Mouse (Mus musculus): ENCODE measurements around the gene Tcte1.

Gene Tcte1

DNA sequence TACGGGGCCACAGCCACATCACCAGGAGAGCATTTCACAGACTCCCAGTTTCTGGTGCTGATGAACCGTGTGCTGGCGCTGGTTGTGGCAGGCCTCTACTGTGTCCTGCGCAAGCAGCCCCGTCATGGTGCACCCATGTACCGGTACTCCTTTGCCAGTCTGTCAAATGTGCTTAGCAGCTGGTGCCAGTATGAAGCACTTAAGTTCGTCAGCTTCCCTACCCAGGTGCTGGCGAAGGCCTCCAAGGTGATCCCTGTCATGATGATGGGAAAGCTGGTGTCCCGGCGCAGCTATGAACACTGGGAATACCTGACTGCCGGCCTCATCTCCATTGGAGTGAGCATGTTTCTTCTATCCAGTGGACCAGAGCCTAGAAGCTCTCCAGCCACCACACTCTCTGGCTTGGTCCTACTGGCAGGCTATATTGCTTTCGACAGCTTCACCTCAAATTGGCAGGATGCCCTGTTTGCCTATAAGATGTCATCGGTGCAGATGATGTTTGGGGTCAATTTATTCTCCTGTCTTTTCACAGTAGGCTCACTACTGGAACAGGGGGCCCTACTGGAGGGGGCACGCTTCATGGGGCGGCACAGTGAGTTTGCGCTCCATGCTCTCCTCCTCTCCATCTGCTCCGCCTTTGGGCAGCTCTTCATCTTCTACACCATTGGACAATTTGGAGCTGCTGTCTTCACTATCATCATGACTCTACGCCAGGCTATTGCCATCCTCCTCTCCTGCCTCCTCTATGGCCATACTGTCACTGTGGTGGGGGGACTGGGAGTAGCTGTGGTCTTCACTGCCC is 43.3 kb downstream of the Tcte1 start:
- no peak for DNase-seq

DNA sequence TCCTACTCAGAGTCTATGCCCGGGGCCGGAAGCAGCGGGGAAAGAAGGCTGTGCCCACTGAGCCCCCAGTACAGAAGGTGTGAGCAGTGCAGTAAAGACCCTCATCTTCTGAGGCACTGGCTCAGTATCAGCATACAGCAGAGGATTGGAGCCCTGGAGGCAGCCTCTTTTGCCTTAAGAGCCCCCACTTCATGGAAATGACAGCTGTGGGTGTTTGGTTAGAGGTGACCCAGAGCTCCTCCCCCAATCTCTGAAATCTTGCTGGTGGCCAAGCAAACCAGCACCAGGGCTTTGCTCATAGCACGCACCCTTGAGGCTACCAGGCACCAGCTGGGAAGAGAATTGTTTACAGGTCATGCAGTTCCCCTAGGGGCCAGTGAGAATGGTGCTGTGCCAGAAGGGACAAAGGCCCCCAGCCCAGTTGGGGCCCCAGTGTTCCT is 43.9 kb downstream of the Tcte1 start:
- DNase-seq, result no peak

- no peak for DNase-seq
Observed at GRCm38 (mm10) chr17:45568990-45569389, 45.8 kb downstream of the Tcte1 start.

- DNase-seq, result no peak
Observed at GRCm38 (mm10) chr17:45569999-45570398, 46.8 kb downstream of the Tcte1 start.

- peak; percentile 76 for DNase-seq
Observed at GRCm38 (mm10) chr17:45572103-45573086, 49.2 kb downstream of the Tcte1 start.

DNA sequence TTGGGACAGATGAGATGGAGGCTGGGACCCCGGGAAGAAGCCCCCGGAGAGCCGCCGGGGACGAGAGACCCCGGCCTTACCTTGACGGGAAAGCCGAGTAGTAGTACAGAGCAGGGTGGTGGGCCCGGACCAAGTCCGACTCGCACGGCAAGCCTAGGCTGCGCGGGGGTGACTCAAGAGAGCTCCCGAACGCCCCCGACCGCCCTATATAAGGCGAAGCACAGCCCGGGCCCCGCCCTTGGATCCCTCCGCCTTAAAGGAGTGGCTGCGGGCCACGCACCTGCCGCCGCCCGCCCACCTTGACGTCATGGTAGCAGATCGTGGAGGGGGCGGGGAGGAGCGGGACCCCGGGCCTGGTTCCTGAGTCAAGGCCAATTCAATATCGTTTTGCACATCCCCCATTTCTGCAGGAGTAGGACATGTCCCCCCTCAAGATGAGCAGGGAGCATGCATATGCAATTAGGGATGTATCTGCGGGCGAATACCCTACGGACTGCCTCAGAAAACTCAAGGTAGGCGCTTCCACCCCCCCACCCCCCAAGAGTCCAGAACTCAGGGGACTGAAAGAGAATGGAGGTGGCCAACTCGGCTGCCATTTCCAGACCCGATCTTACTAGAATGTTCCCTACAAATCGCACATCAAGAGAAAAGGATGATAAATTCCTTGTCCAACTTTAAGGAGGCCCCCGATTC is 50.0 kb downstream of the Tcte1 start, which contains the start of gene Hsp90ab1:
Gene Hsp90ab1 (minus strand): TSS at position 185 of the 693 bp plus-strand sequence.
- DNase-seq, result peak; percentile 99

GRCm38 (mm10) chr17:45573780-45574123 is 50.5 kb downstream of the Tcte1 start:
- peak; percentile 97 for DNase-seq

DNA sequence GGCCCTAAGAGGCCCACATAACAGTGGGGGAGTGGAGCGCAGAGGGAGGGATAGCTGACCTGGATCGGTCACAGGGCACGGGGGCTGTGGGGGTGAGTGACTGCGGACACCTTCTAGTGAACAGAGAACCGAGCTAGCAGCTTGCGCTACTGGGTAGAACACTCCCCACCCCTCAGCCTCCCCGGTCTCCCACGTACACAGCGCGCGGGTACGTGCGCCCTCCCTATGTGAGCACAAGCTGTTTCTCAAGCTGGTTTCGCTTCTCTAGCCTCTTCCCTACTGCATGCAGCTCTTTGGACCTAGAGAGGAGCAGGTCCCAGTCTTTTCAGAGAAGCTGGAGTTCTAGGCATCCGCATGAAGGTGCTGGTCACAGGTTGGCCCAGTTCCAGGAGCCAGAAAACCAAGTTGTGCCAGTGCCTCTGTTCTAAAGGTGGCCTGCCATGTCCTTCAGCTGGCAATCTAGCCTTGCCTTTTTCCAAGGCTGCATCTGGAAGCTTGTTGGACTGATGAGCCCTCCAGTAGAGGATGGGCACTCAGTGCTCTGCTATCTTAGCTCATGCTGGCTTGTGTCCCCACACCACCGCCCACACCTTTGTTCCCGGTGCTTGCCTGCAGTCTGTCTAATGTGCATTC is 51.0 kb downstream of the Tcte1 start:
- DNase-seq, result peak; percentile 77

DNA sequence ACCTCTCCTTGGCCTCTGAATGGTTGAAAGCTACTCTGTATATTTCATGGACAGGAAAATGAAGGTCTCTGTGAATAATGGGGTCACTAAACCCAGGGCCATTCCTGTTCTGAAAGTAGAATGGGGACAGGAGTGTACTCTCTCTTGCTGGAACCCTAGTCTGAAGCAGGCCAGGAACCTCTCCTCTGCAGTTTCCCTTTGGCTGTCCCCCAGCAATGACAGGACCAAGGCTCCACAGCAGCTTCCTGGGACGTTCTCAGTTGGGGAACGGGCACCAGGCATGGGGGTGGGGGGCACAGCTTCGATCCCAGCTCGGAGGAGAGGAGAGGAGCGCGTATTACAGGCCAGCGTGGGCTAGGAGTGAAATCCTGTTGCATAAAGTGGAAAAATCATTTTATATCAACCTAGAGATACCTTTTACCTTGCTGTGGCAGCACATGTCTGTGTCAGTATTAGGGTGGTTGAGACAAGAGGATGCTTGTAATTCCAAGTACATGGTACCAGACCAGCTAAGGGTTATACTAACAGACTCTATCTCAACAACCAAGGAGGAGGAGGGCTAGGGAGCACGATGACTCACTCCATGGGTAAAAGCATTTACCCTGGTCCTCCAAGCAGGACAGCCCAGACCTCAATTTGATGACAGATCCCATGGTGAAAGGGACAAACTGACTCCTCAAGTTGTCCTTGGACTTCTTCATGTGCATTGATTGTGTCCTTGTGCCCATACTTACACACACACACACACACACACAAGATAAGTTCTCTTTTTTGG is 52.1 kb downstream of the Tcte1 start:
- no peak for DNase-seq

GRCm38 (mm10) chr17:45578242-45578641 is 55.0 kb downstream of the Tcte1 start:
- no peak for DNase-seq

DNA sequence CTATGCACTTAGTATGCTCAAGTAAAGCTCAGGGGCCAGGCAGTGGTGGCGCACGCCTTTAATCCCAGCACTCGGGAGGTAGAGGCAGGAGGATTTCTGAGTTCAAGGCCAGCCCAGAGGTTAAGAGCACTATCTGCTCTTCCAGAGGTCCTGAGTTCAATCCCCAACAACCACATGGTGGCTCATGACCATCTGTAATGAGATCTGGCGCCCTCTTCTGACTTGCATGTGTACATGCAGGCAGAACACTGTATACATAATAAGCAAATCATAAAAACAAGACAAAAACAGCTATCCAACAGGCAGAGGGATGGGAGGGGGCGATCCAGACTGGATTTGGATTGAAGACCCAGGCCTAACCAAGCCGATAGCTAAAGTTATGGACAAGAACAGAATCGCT is 55.6 kb downstream of the Tcte1 start:
- no peak for DNase-seq

DNA sequence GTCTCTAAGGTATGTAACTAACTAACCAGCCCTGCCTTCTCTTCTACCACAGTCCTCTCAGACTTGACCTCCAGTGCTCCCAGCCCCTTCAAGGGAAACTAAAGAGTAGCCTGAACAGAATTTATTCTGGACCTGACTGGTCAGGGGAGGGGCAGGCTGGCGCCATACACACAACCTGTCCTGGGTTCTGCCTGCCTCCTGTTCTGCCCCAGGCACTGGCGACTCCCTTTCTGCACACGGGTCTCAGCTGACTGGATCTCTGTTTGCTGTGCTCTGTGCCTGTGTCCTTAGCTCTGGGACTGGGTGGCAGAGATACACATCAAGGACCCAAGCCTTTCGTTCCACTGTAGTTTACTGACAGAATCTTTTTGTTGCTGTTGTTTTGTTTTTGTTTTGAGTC is 56.3 kb downstream of the Tcte1 start:
- DNase-seq, result no peak

GRCm38 (mm10) chr17:45580958-45581477 is 57.8 kb downstream of the Tcte1 start:
- no peak for DNase-seq

- peak; percentile 58 for DNase-seq
Observed at GRCm38 (mm10) chr17:45581567-45581983, 58.3 kb downstream of the Tcte1 start.

- no peak for DNase-seq
Observed at GRCm38 (mm10) chr17:45582188-45582587, 59.0 kb downstream of the Tcte1 start.

- no peak for DNase-seq
Observed at GRCm38 (mm10) chr17:45582715-45583355, 59.6 kb downstream of the Tcte1 start.

DNA sequence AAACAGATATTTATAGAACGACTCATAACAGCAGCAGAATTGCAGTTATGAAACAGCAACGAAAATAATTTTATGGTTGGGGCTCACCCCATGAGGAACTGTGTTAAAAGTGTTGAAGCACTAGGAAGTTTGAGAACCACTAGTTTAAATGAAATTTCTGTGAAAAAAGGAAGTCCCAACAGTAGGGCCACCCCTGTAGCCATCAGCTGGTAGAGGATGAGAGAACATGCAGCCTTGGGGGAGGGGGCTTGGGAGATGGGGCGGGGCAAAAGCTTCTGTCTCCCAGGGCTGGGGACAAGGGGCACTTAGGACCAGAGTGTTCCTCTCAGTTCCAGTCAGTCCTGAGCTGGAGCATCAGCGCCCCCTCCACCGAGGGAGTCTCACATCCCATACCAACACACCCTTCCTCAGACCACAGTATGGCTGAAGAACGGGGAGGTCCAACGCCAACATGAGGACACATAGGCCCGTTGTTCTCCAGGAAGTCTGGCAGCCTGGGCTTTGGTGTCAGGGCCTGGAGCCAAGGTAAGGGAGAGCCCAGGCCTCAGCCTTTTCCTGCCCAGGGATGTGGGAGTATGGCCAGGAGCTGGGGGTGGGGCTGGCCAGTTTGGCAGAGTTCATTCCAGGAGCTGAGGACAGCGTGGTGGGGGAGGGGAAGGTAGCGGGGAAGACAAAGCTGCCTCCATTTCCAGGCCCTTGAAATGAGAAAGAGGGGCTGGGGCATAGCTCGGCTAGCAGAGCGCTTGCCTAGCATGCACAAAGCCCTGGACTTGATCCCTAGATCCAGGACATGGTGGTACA is 61.1 kb downstream of the Tcte1 start:
- DNase-seq, result peak; percentile 74

GRCm38 (mm10) chr17:45584939-45585678 is 61.9 kb downstream of the Tcte1 start:
- peak; percentile 80 for DNase-seq

DNA sequence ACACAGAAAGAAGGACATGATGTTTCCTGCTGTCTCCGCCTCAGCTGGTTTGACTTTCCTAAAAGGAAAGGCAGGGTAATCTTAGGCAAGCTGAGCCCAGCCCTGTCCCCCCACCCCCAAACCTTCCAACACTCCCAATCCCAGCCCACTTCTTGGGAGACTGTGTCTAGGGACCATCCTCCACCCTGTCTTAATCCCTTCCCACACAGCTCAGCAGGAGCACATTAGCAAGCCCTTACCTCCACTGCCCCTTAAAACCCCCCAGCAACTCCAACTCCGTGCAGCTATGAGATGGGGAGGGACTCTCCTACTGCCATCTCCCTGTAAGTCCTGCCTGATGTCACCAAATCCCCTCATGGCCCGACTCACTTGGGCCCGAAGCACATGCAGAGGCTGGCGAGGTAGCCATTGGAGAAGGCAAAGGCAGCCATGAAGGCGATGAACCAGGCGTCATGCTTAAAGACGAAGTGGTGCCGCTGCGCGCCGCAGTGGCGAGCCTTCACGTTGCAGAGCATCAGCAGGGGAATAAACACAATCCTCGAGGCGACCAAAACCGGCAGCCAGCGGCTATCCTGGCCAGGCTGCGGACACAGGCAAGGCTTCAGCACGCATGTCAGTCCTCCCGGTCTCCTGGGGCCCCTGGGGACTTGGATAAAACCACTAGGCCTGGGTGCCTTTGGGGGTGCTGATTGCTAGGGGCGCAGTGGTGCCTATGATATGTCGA is 62.7 kb downstream of the Tcte1 start:
- DNase-seq, result no peak
